In the genomic region with DNA sequence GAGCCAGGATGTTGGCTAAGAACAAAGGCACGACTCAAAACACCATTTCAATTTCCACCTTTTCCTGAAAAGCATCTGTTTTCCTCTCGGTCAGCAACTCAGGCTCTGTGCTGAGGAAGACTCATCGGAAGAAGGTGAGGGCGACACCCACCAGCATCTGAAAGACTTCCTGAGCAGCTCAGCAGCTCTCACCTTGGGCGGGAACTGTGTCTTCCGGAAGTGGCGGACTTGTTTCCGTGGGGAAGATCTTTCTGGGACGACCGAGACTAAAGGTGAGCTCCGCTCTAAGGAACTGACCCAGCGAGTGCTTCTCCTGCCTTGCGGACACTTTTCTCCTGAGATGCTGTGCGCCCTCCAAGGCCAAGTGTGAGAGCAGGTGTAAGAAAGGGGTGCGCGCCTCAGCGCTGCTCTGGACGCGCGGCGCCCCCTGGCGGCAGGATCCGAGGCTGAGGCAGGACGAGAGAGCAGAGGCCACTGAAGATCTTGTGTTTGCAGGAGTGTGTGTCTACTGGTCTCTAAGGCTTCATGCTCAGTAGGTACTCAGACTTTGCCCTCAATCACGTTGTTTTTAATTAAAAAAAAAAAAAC, we compare ENCODE assay signal across 10 mouse cellular contexts. TPM values are rescaled to one million over a fixed set of nuclear protein-coding genes. Genes with fewer than 3 reads are reported as not detected.
DNase-seq lines count a peak whose midpoint lies in the region; ATAC-seq and TF ChIP-seq lines count a peak whose summit lies in the region.
"Not testable (repeated sequence)": the region's sequence is repeated elsewhere in the genome, so short reads cannot be mapped to it uniquely, and the experiment has no call there.
"Had no signal": no experiment of that assay in that cellular context is flagged by ENCODE, and none has a peak within 500 bp of the region (broad histone marks: within the 10 kb centered on the region; RNA-seq: fewer than 3 reads in every experiment).

No protein-coding gene starts in this region.

- H3K4me3 ChIP-seq in G1E (ENCODE audit: low read depth, low read length); embryonic fibroblast, embryonic 13.5 days (ENCODE audit: insufficient read depth, low read length); hindbrain, postnatal 0 days (ENCODE audit: low read length); layer of hippocampus, adult 2 months; stomach, postnatal 0 days (ENCODE audit: low read depth, low read length): not testable (repeated sequence)

- not testable (repeated sequence) for H3K27me3 ChIP-seq in G1E (ENCODE audit: insufficient read depth, low read length); hindbrain, postnatal 0 days (ENCODE audit: insufficient read depth, low read length); stomach, postnatal 0 days (ENCODE audit: control insufficient read depth, insufficient read depth, low read length)

- TF ChIP-seq CTCF in G1E (IDR thresholded peaks at IDR 0.05; ENCODE audit: low read depth, low read length): peak; percentile 70
- peak; percentile 33; the same call in 1 of the 2 replicates for TF ChIP-seq CTCF in embryonic fibroblast, embryonic 13.5 days (IDR thresholded peaks at IDR 0.05; ENCODE audit: borderline replicate concordance, insufficient read depth, low read length)
- TF ChIP-seq CTCF in hindbrain, postnatal 0 days (IDR thresholded peaks at IDR 0.05; ENCODE audit: low read depth): peak; percentile 64
- TF ChIP-seq CTCF in layer of hippocampus, adult 2 months (conservative IDR thresholded peaks at IDR 0.05): peak; percentile 77
- TF ChIP-seq CTCF in stomach, postnatal 0 days (IDR thresholded peaks at IDR 0.05; ENCODE audit: low read depth): peak; percentile 69

- not testable (repeated sequence) for H3K4me1 ChIP-seq in G1E (ENCODE audit: insufficient read depth, low read depth, low read length); embryonic fibroblast, embryonic 13.5 days (ENCODE audit: control insufficient read depth, insufficient read depth, low read length); hindbrain, postnatal 0 days (ENCODE audit: insufficient read depth, low read length); stomach, postnatal 0 days (replicated peaks; ENCODE audit: control insufficient read depth, insufficient read depth)

- H3K36me3 ChIP-seq in G1E (replicated peaks); hindbrain, postnatal 0 days (ENCODE audit: insufficient read depth, low read length); stomach, postnatal 0 days (ENCODE audit: control insufficient read depth, insufficient read depth, low read length): not testable (repeated sequence)

- 74% methylated on average over 25 of the region's 25 CpGs for WGBS in hindbrain, postnatal 0 days
- WGBS in stomach, postnatal 0 days: 76% methylated on average over 25 of the region's 25 CpGs

- not testable (repeated sequence) for H3K9me3 ChIP-seq in G1E (replicated peaks); hindbrain, postnatal 0 days (ENCODE audit: low read length); stomach, postnatal 0 days (ENCODE audit: control insufficient read depth, low read length)

- TF ChIP-seq POLR2A in embryonic fibroblast, embryonic 13.5 days (IDR thresholded peaks at IDR 0.05; ENCODE audit: low read depth, low read length): not testable (repeated sequence)

- ATAC-seq in G1E (ENCODE audit: extremely low read depth, insufficient number of reproducible peaks, low FRiP score, poor library complexity, severe bottlenecking); hindbrain, postnatal 0 days: not testable (repeated sequence)
- peak; percentile 77 for ATAC-seq in megakaryocyte, adult 5-6 weeks (ENCODE audit: poor library complexity, severe bottlenecking)
- 0 out of 2 replicates have a peak, but pooled peaks have one; percentile 51 for ATAC-seq in stomach, postnatal 0 days (ENCODE audit: low FRiP score, low TSS enrichment)

- H3K27ac ChIP-seq in embryonic fibroblast, embryonic 13.5 days (ENCODE audit: insufficient read depth, low read length); hindbrain, postnatal 0 days; layer of hippocampus, adult 2 months; stomach, postnatal 0 days (replicated peaks): not testable (repeated sequence)

- TF ChIP-seq EP300 in stomach, postnatal 0 days (optimal IDR thresholded peaks at IDR 0.05): not testable (repeated sequence)

- DNase-seq in G1E (ENCODE audit: low spot score); hindbrain, postnatal 0 days (ENCODE audit: low spot score); stomach, postnatal 0 days (ENCODE audit: low spot score): not testable (repeated sequence)
- DNase-seq in cerebellum, adult 11 months: peak; percentile 29
- peak in 1 of 2 experiments; percentile 19 for DNase-seq in layer of hippocampus, adult 2 months (ENCODE audit: low spot score in 2 of 2)

- H3K4me2 ChIP-seq in hindbrain, postnatal 0 days (ENCODE audit: low read depth, low read length); stomach, postnatal 0 days (replicated peaks; ENCODE audit: low read depth): not testable (repeated sequence)

- H3K9ac ChIP-seq in hindbrain, postnatal 0 days (replicated peaks; ENCODE audit: low read length); stomach, postnatal 0 days (ENCODE audit: low read length): not testable (repeated sequence)

RNA-seq across cellular contexts. Expression of a gene that starts 9.5 kb away (rescaled TPM):
- total RNA-seq in G1E (2014; fragmentation: Nextera tagmentation) (1.4 and 1.7 TPM in 2 replicates), G1E (2017) (3.1 and 3.6 TPM in 2 replicates)
- polyA plus RNA-seq in G1E (2012): 0.11 and 0.14 TPM in 2 replicates
- polyA plus RNA-seq in embryonic fibroblast, embryonic 13.5 days (2011; ENCODE audit: insufficient read length, low read depth, missing spikeins): 0.17 and 0.56 TPM in 2 replicates
- total RNA-seq in hindbrain, postnatal 0 days (2014; rRNA removed): 4.9 and 6.7 TPM in 2 replicates
- 5.9 and 6.0 TPM in 2 replicates for polyA plus RNA-seq in hindbrain, postnatal 0 days (2015; fragmentation: Nextera tagmentation; extraction: Ambion mirVana)
- total RNA-seq in layer of hippocampus, adult 2 months (2021): 1 to 10 TPM; 7.7 to 7.9 TPM
- total RNA-seq in megakaryocyte, adult 5-6 weeks (2015): 0.18 and 0.25 TPM in 2 replicates
- 0.44 and 0.49 TPM in 2 replicates for total RNA-seq in megakaryocyte, adult 5-6 weeks (2017)
- polyA plus RNA-seq in stomach, postnatal 0 days (2015; fragmentation: Nextera tagmentation; extraction: Ambion mirVana): 1.7 and 2.6 TPM in 2 replicates

RNA-seq across cellular contexts. Expression of a gene that starts 16.5 kb away (rescaled TPM):
- 68.6 and 70.6 TPM in 2 replicates for total RNA-seq in G1E (2014; fragmentation: Nextera tagmentation)
- total RNA-seq in G1E (2017): 74.9 and 80.9 TPM in 2 replicates
- 6.3 TPM in 2 replicates for polyA plus RNA-seq in G1E (2012)
- 24.7 and 33.1 TPM in 2 replicates for polyA plus RNA-seq in embryonic fibroblast, embryonic 13.5 days (2011; ENCODE audit: insufficient read length, low read depth, missing spikeins)
- 33.0 and 56.6 TPM in 2 replicates for total RNA-seq in hindbrain, postnatal 0 days (2014; rRNA removed)
- polyA plus RNA-seq in hindbrain, postnatal 0 days (2015; fragmentation: Nextera tagmentation; extraction: Ambion mirVana): 61.4 and 63.6 TPM in 2 replicates
- 10 to 100 TPM; 80.4 to 90.2 TPM for total RNA-seq in layer of hippocampus, adult 2 months (2021)
- 14.9 and 16.2 TPM in 2 replicates for total RNA-seq in megakaryocyte, adult 5-6 weeks (2015)
- total RNA-seq in megakaryocyte, adult 5-6 weeks (2017): 30.8 and 32.9 TPM in 2 replicates
- 25.9 and 28.8 TPM in 2 replicates for polyA plus RNA-seq in stomach, postnatal 0 days (2015; fragmentation: Nextera tagmentation; extraction: Ambion mirVana)

RNA-seq across cellular contexts. Expression of a gene that starts 20.3 kb away (rescaled TPM):
- 11.2 TPM in 2 replicates for total RNA-seq in G1E (2014; fragmentation: Nextera tagmentation)
- 4.8 and 6.4 TPM in 2 replicates for total RNA-seq in G1E (2017)
- 1.3 and 1.9 TPM in 2 replicates for polyA plus RNA-seq in G1E (2012)
- polyA plus RNA-seq in embryonic fibroblast, embryonic 13.5 days (2011; ENCODE audit: insufficient read length, low read depth, missing spikeins): 1.5 TPM in 2 replicates
- 15.8 and 62.8 TPM in 2 replicates for total RNA-seq in hindbrain, postnatal 0 days (2014; rRNA removed)
- 20.7 and 20.8 TPM in 2 replicates for polyA plus RNA-seq in hindbrain, postnatal 0 days (2015; fragmentation: Nextera tagmentation; extraction: Ambion mirVana)
- 10 to 100 TPM; 30.2 to 31.2 TPM for total RNA-seq in layer of hippocampus, adult 2 months (2021)
- total RNA-seq in megakaryocyte, adult 5-6 weeks (2015): 3.2 and 3.4 TPM in 2 replicates
- 1.5 and 2.4 TPM in 2 replicates for total RNA-seq in megakaryocyte, adult 5-6 weeks (2017)
- 5.7 and 6.2 TPM in 2 replicates for polyA plus RNA-seq in stomach, postnatal 0 days (2015; fragmentation: Nextera tagmentation; extraction: Ambion mirVana)

RNA-seq across cellular contexts. Expression of a gene that starts 26.2 kb away (rescaled TPM):
- not detected in 2 replicates for total RNA-seq in G1E (2014; fragmentation: Nextera tagmentation)
- total RNA-seq in G1E (2017): 0.06 and 0.11 TPM in 2 replicates
- not detected in 2 replicates for polyA plus RNA-seq in G1E (2012)
- not detected in 2 replicates for polyA plus RNA-seq in embryonic fibroblast, embryonic 13.5 days (2011; ENCODE audit: insufficient read length, low read depth, missing spikeins)
- total RNA-seq in hindbrain, postnatal 0 days (2014; rRNA removed): not detected in 2 replicates
- polyA plus RNA-seq in hindbrain, postnatal 0 days (2015; fragmentation: Nextera tagmentation; extraction: Ambion mirVana): not detected in 2 replicates
- 1 to 10 TPM; 2.6 to 3.0 TPM for total RNA-seq in layer of hippocampus, adult 2 months (2021)
- total RNA-seq in megakaryocyte, adult 5-6 weeks (2015): not detected in 2 replicates
- total RNA-seq in megakaryocyte, adult 5-6 weeks (2017): not detected in 2 replicates
- polyA plus RNA-seq in stomach, postnatal 0 days (2015; fragmentation: Nextera tagmentation; extraction: Ambion mirVana): not detected in 2 replicates
- polyA plus RNA-seq: heart, embryonic 12.5 days; hindbrain, embryonic 15.5 days; limb, embryonic 12.5 days had no signal
